Mouse (Mus musculus): Measurements from ENCODE around the gene BC030867. TPM values are rescaled to one million over a fixed set of nuclear protein-coding genes. Genes with fewer than 3 reads are reported as not detected.

The BC030867 gene
- polyA plus RNA-seq, 1 experiment from 2014 or later = 11.0 TPM

DNA sequence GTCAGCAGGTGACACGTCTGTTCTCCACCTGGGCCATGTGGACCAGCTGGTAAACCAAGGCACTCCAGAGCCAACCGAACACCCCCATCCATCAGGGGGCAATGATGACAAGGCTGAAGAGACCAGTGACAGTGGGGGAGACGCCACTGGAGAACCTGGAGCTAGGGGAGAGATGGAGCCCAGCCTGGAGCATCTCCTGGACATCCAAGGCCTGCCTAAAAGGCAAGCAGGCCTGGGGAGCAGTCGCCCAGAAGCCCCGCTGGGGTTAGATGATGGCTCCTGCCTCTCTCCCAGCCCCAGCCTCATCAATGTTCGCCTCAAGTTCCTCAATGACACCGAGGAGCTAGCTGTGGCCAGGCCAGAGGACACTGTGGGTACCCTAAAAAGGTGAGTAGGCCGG is 38.8 kb downstream of the BC030867 start:
- ATAC-seq = no peak
- H3K4me1 ChIP-seq = peaks cover 17% of the 10 kb centered on the region
- H3K4me2 ChIP-seq = no peak overlapping the region
- H3K36me3 ChIP-seq (ENCODE audit: poor library complexity, severe bottlenecking) = peaks cover 51% of the 10 kb centered on the region
- 0 out of 2 replicates have a peak overlapping the region, but pooled peaks have one; percentile 3 for H3K4me3 ChIP-seq
- H3K27ac ChIP-seq = no peak overlapping the region
- no peaks in the 10 kb centered on the region for H3K9me3 ChIP-seq (replicated peaks)
- no peak overlapping the region; the same call in 1 of the 2 replicates for H3K9ac ChIP-seq
- 91% methylated on average over 8 of the region's 8 CpGs for WGBS
- no peaks in the 10 kb centered on the region for H3K27me3 ChIP-seq

GRCm38 (mm10) chr11:102288027-102288804 is 39.5 kb downstream of the BC030867 start:
- Histone ChIP-seq H3K4me1 (peaks cover 17% of the 10 kb centered on the region), H3K9me3 (replicated peaks) (no peaks in the 10 kb centered on the region), H3K9ac (no peak overlapping the region), H3K27me3 (no peaks in the 10 kb centered on the region), H3K4me2 (no peak overlapping the region), H3K27ac (no peak overlapping the region), H3K4me3 (no peak overlapping the region), H3K36me3 (ENCODE audit: poor library complexity, severe bottlenecking) (peaks cover 59% of the 10 kb centered on the region)
- ATAC-seq = no peak
- WGBS = 91% methylated on average over 8 of the region's 8 CpGs

DNA sequence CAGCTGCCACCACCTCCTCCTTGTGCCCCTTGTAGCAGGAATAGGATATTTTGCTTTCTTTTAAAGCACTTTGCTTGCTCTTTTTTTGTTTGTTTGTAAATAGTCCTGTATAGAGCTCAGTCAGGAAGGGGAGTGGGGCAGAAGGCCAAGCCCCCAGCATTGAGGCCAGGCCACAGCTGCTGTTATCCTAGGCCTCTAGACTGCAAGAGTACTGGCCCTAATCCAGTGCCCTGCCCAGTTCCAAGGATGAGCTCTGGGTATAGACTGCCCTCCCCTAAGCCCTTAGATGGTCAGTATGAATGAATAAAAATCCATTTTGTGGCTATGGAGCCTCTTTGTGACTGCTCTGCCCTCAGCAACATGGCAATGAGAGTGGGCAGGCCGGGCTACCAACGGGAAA is 40.2 kb downstream of the BC030867 start:
- no peak overlapping the region for H3K4me3 ChIP-seq
- H3K4me2 ChIP-seq = no peak overlapping the region
- H3K27me3 ChIP-seq = no peaks in the 10 kb centered on the region
- H3K36me3 ChIP-seq (ENCODE audit: poor library complexity, severe bottlenecking) = peaks cover 66% of the 10 kb centered on the region
- ATAC-seq = no peak
- no peak overlapping the region for H3K9ac ChIP-seq
- H3K27ac ChIP-seq = no peak overlapping the region
- H3K9me3 ChIP-seq (replicated peaks) = no peaks in the 10 kb centered on the region
- 84% methylated on average over 2 of the region's 2 CpGs for WGBS
- H3K4me1 ChIP-seq = peaks cover 17% of the 10 kb centered on the region

DNA sequence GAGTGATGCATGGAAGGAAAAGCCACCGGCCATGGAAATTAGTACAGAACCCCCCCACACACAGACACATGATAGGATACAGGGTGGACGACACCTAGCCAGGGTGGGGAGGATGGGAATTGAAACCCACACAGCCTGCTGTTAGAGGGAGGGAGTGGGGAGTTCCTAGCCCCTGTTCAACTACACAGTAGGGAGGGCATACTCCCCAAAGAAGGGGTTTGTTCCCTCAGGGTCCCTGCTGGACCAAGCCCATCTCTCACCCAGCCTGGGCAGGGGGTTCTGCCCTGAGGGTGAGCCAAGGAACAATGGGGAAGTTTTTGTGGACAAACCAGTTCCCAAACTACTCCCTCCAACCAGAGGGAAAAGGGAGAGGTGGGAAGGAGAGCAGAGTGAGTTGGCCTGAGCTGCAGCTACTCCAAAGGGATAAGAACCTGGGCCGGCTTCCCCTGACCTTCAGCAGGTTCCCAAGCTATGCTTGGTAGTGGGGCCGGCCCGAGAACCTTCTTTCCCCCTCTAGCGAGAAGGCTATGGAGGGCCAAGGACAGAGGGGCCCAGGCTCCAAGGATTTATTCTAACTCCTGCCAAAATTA is 40.9 kb downstream of the BC030867 start:
- H3K9ac ChIP-seq = no peak overlapping the region
- peaks cover 24% of the 10 kb centered on the region for H3K4me1 ChIP-seq
- no peak overlapping the region for H3K4me3 ChIP-seq
- no peaks in the 10 kb centered on the region for H3K9me3 ChIP-seq (replicated peaks)
- no peak overlapping the region for H3K27ac ChIP-seq
- no peak overlapping the region for H3K4me2 ChIP-seq
- peaks cover 72% of the 10 kb centered on the region for H3K36me3 ChIP-seq (ENCODE audit: poor library complexity, severe bottlenecking)
- no peaks in the 10 kb centered on the region for H3K27me3 ChIP-seq
- 52% methylated on average over 6 of the region's 6 CpGs for WGBS
- no peak for ATAC-seq

DNA sequence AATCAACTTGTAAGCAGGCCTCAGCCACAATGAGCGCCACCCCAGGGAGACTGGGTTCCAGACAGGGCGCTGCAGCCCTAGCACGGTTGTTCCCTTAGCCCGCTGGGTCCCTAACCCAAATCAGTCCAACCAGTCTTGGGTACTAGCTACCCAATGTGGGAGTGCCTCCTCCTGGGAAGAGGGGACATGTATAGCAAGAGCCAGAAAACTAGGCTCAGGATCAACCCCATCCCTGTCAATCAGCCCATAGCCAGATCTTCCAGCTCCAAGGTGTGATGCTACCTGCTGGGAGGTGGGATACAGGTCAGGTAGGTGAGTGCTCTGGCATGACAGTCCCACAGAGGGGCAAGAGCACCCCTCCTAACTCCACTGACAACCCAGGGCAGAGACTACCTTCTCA is 41.5 kb downstream of the BC030867 start:
- H3K4me1 ChIP-seq = peaks cover 30% of the 10 kb centered on the region
- 0 out of 2 replicates have a peak overlapping the region, but pooled peaks have one; percentile 0 for H3K9ac ChIP-seq
- no peak overlapping the region; the same call in 1 of the 2 replicates for H3K27ac ChIP-seq
- WGBS = 85% methylated on average over 4 of the region's 4 CpGs
- ATAC-seq = no peak
- no peaks in the 10 kb centered on the region for H3K9me3 ChIP-seq (replicated peaks)
- peaks cover 72% of the 10 kb centered on the region for H3K36me3 ChIP-seq (ENCODE audit: poor library complexity, severe bottlenecking)
- H3K4me2 ChIP-seq = no peak overlapping the region
- no peak overlapping the region for H3K4me3 ChIP-seq
- no peaks in the 10 kb centered on the region for H3K27me3 ChIP-seq

DNA sequence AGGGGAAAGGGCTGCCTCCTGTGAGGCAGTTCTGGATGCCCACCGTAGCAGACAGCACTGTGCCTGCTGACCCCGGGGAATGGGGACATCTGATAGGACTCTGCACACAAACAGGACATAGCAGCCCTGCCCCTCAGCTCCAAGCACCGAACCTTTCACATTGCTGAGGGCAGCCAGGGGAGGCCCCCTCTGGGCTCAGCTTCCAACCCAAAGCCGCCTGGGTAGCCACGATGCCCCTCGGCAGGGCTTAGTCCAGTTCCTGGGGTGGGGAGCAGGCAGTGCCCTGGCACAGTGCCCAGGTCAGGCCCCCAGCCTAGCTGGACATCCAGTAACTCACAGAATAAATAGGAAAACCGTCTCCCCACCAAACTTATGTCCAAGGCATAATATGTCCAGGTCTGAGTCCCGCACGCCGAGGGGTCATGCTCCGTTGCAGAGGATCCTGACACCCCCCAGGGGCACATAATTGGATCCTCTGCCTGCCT is 42.4 kb downstream of the BC030867 start:
- Histone ChIP-seq H3K36me3 (ENCODE audit: poor library complexity, severe bottlenecking) (peaks cover 72% of the 10 kb centered on the region), H3K4me2 (no peak overlapping the region), H3K27me3 (no peaks in the 10 kb centered on the region)

DNA sequence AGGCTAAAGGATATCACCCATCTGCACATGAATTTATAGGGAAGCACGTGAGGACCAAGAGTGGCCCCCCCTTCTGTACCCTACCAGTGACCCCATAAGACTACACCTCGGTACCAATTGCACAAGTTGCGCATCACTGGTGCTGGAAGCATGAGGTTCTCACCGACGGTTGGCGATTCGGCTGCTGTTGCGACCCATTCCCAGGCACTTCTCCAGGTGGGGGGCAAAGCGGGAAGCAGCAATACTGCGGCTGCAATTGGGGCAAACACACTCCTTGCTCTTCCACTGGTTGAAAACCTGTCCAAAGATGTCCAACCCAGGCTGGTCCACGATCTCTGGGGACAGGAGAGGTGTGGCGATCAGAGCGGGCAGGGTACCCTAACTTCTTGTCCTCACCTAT is 45.3 kb downstream of the BC030867 start:
- no peaks in the 10 kb centered on the region for H3K27me3 ChIP-seq
- peak overlapping the region; percentile 95; the same call in 1 of the 2 replicates for H3K9ac ChIP-seq
- no peak overlapping the region; the same call in 1 of the 2 replicates for H3K4me3 ChIP-seq
- H3K4me2 ChIP-seq = peak overlapping the region; percentile 84; the same call in 1 of the 2 replicates
- peaks cover 26% of the 10 kb centered on the region for H3K4me1 ChIP-seq
- H3K27ac ChIP-seq = no peak overlapping the region
- no peak for ATAC-seq
- WGBS = 97% methylated on average over 13 of the region's 13 CpGs
- H3K9me3 ChIP-seq (replicated peaks) = no peaks in the 10 kb centered on the region
- H3K36me3 ChIP-seq (ENCODE audit: poor library complexity, severe bottlenecking) = peaks cover 54% of the 10 kb centered on the region

More for the DNA sequence above, 42.4 kb downstream of the BC030867 start:
- no peak overlapping the region for H3K4me3 ChIP-seq
- no peak overlapping the region for H3K27ac ChIP-seq
- H3K4me1 ChIP-seq = peaks cover 27% of the 10 kb centered on the region
- no peaks in the 10 kb centered on the region for H3K9me3 ChIP-seq (replicated peaks)
- no peak for ATAC-seq
- 0 out of 2 replicates have a peak overlapping the region, but pooled peaks have one; percentile 16 for H3K9ac ChIP-seq
- 88% methylated on average over 11 of the region's 11 CpGs for WGBS

GRCm38 (mm10) chr11:102294416-102294815 is 45.7 kb downstream of the BC030867 start:
- Histone ChIP-seq H3K36me3 (ENCODE audit: poor library complexity, severe bottlenecking) (peaks cover 51% of the 10 kb centered on the region), H3K4me1 (peaks cover 26% of the 10 kb centered on the region), H3K4me3 (peak overlapping the region; percentile 86), H3K9ac (peak overlapping the region; percentile 95), H3K27ac (no peak overlapping the region; the same call in 1 of the 2 replicates), H3K9me3 (replicated peaks) (no peaks in the 10 kb centered on the region), H3K27me3 (no peaks in the 10 kb centered on the region), H3K4me2 (peak overlapping the region; percentile 84)
- WGBS = 87% methylated on average over 5 of the region's 5 CpGs
- no peak for ATAC-seq

GRCm38 (mm10) chr11:102294887-102295597 is 46.4 kb downstream of the BC030867 start:
- no peak for ATAC-seq
- no peaks in the 10 kb centered on the region for H3K9me3 ChIP-seq (replicated peaks)
- WGBS = 60% methylated on average over 12 of the region's 12 CpGs

DNA sequence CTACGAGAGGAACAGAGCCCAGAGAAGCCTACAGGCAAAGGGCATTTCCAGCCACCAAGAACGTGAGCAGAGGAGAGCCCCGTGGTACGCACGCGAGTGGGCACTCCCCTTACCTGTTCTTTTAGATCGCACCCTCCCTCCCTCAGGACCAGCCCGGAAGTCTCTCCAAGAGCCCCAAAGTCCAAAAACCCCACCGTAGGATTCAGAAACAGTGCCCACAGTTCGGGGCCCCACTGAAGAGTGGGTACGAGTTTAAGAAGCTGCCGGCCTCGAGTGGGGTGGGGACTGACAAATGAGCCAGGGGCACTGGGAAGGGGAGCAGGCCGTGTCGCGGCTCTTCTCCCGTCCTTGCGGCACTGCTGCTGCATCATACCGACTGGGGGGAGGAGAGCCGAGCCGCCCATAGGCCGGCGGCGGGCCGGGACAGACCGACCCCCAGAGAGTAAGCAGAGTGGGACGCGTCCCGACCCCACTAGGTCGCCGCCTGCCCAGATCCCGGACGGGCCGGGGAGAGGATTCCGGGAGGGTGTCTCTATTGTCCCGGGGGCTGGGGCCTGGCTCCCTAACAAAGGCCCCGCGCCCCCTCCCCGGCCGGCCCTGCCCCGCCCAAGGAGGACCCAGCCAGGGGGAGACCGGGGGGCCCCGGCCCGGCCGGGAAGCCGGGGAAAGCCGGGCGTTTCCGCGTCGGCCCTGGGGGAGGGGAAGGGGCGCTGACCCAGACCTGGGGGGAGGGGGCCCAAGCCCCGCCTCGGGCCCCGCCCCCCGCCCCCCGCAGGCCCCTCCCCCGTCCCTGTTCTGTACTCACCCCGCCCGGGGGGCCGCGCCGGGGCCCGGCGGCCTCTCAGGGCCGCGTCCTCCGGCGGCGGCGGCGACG is 47.2 kb downstream of the BC030867 start:
- ATAC-seq = peak; percentile 29
- Histone ChIP-seq H3K4me1 (peaks cover 26% of the 10 kb centered on the region), H3K27ac (peak overlapping the region; percentile 99), H3K4me2 (peak overlapping the region; percentile 84), H3K27me3 (no peaks in the 10 kb centered on the region), H3K9me3 (replicated peaks) (no peaks in the 10 kb centered on the region), H3K9ac (peak overlapping the region; percentile 95), H3K4me3 (peak overlapping the region; percentile 86), H3K36me3 (ENCODE audit: poor library complexity, severe bottlenecking) (peaks cover 37% of the 10 kb centered on the region)
- under 1% methylated on average over 50 of the region's 73 CpGs for WGBS

More at GRCm38 (mm10) chr11:102294887-102295597, 46.4 kb downstream of the BC030867 start:
- Histone ChIP-seq H3K27me3 (no peaks in the 10 kb centered on the region), H3K9ac (peak overlapping the region; percentile 95), H3K4me1 (peaks cover 26% of the 10 kb centered on the region), H3K27ac (peak overlapping the region; percentile 99), H3K4me3 (peak overlapping the region; percentile 86), H3K36me3 (ENCODE audit: poor library complexity, severe bottlenecking) (peaks cover 45% of the 10 kb centered on the region), H3K4me2 (peak overlapping the region; percentile 84)
